Mouse (Mus musculus) spleen, adult 2 months (tissue): ENCODE data around the gene Ube2g2.

Source experiments
- CTCF ChIP-seq: fragments of 200-500 bp; IDR thresholded peaks from 2 replicates; pipeline ENCODE4 v1.5.1; 2011; ENCODE audit warnings: mild to moderate bottlenecking, inconsistent platforms; ENCODE audit not compliant: insufficient read depth, insufficient read length, insufficient replicate concordance; ENCODE audit errors: extremely low read depth
- POLR2A ChIP-seq: fragments of 200-500 bp; IDR thresholded peaks from 2 replicates; pipeline ENCODE4 v1.6.1; 2011; ENCODE audit warnings: low read depth, low read length, inconsistent platforms

DNA sequence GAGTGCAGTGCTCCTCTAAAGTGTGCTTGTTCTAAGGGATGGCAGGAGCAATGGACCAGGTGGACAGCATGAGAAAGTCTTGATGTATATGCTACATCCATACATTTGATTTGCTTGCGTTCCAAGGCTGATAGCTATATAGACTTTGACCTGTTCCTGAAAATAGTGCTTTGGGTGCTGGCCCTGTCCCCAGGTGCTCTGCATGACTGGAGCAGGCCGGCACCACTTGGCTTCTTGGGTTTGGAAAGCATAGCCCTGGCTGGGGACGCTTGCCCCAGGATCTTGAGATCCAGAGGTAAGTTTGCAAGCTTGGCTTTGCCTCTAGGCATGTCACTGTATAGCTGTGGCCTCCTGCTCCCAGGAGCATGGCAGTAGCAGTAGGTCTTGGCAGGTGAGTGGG, 35.4 kb upstream of the Ube2g2 start:
- TF ChIP-seq POLR2A (no peak), CTCF (no peak)
